ENCODE assay signal across 18 mouse cellular contexts in the genomic region with DNA sequence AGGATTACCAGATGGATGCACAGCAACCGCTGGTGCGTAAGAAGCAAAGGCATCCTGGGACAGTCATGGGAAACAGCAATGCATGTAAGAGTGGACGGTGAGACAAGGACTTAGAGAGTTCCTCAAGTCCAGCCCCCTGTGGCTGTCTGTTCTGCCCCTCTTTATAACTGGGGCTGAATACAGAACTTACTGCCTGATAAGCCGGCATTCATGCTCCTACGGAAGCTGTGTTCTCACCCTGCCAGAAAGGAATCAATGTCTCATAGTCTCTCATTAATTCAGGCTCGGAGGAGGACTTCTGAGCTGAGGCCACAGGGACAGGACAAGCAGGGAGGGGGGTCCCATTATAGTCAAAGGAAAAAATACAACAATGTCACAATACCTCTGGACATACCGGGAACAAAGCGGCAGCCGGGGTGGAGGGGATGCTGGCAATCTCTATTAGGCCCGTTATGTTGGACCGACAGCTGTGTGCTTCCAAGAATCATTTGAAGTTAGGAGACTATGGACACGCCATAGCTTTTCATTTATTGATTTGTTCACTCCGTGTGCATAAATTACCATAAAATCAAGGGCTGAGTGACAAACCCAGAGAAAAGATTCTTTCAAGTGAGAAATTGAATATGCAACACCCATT. TPM values are rescaled to one million over a fixed set of nuclear protein-coding genes. Genes with fewer than 3 reads are reported as not detected.
DNase-seq lines count a peak whose midpoint lies in the region; ATAC-seq lines count a peak whose summit lies in the region.
"Had no signal": no experiment of that assay in that cellular context is flagged by ENCODE, and none has a peak within 500 bp of the region (broad histone marks: within the 10 kb centered on the region; RNA-seq: fewer than 3 reads in every experiment).

No protein-coding gene starts in this region.

- peak overlapping the region; percentile 10 for H3K4me3 ChIP-seq in forebrain, embryonic 10.5 days
- no peak overlapping the region for H3K4me3 ChIP-seq in hindbrain, embryonic 12.5 days
- peak overlapping the region; percentile 2; the same call in 1 of the 2 replicates for H3K4me3 ChIP-seq in midbrain, embryonic 13.5 days (replicated peaks)
- H3K4me3 ChIP-seq: heart, embryonic 10.5 days; megakaryocyte, embryonic 14.5 days had no signal

- H3K27me3 ChIP-seq in forebrain, embryonic 10.5 days (ENCODE audit: poor library complexity, severe bottlenecking) = no peaks in the 10 kb centered on the region
- H3K27me3 ChIP-seq in hindbrain, embryonic 12.5 days = no peaks in the 10 kb centered on the region
- no peaks in the 10 kb centered on the region for H3K27me3 ChIP-seq in midbrain, embryonic 13.5 days
- H3K27me3 ChIP-seq: megakaryocyte, embryonic 14.5 days had no signal

- peaks cover 61% of the 10 kb centered on the region for H3K4me1 ChIP-seq in forebrain, embryonic 10.5 days
- H3K4me1 ChIP-seq in hindbrain, embryonic 12.5 days = peaks cover 40% of the 10 kb centered on the region
- peaks cover 73% of the 10 kb centered on the region for H3K4me1 ChIP-seq in midbrain, embryonic 13.5 days (replicated peaks)
- H3K4me1 ChIP-seq: heart, embryonic 10.5 days; megakaryocyte, embryonic 14.5 days had no signal

- 47% methylated on average over 13 of the region's 13 CpGs for WGBS in forebrain, embryonic 10.5 days
- WGBS in hindbrain, embryonic 12.5 days = 30% methylated on average over 13 of the region's 13 CpGs
- 10% methylated on average over 13 of the region's 13 CpGs for WGBS in midbrain, embryonic 13.5 days

- DNase-seq in embryo, embryonic 10 days (ENCODE audit: low spot score) = peak; percentile 68
- peak; percentile 69 for DNase-seq in forebrain, embryonic 10.5 days (ENCODE audit: extremely low spot score, low spot score)
- DNase-seq in cerebellum, adult 8-10 months = no peak
- no peak for DNase-seq in layer of hippocampus, adult 11-12 months (ENCODE audit: low spot score)
- no peak for DNase-seq in lung, postnatal 14 days
- DNase-seq: adrenal gland, postnatal 14 days; cerebellum, postnatal 10 days; kidney, adult 8-10 months; layer of hippocampus, adult 9-11 months; liver; lung, embryonic 14.5 days; thymus, adult 2 months had no signal

- no peaks in the 10 kb centered on the region; the same call in 1 of the 2 replicates for H3K36me3 ChIP-seq in forebrain, embryonic 10.5 days (replicated peaks)
- no peaks in the 10 kb centered on the region for H3K36me3 ChIP-seq in hindbrain, embryonic 12.5 days
- H3K36me3 ChIP-seq in midbrain, embryonic 13.5 days = no peaks in the 10 kb centered on the region
- H3K36me3 ChIP-seq: G1E; heart, embryonic 10.5 days had no signal

- H3K27ac ChIP-seq in forebrain, embryonic 10.5 days = peak overlapping the region; percentile 84
- peak overlapping the region; percentile 85 for H3K27ac ChIP-seq in hindbrain, embryonic 12.5 days
- H3K27ac ChIP-seq in midbrain, embryonic 13.5 days = peak overlapping the region; percentile 81
- H3K27ac ChIP-seq: heart, embryonic 10.5 days had no signal

- H3K9me3 ChIP-seq in forebrain, embryonic 10.5 days = no peaks in the 10 kb centered on the region
- no peaks in the 10 kb centered on the region for H3K9me3 ChIP-seq in hindbrain, embryonic 12.5 days (replicated peaks)
- no peaks in the 10 kb centered on the region for H3K9me3 ChIP-seq in midbrain, embryonic 13.5 days
- H3K9me3 ChIP-seq: heart, embryonic 10.5 days had no signal

- peak overlapping the region; percentile 35 for H3K9ac ChIP-seq in hindbrain, embryonic 12.5 days
- H3K9ac ChIP-seq in midbrain, embryonic 13.5 days (replicated peaks) = no peak overlapping the region
- H3K9ac ChIP-seq: lung, embryonic 14.5 days had no signal

- peak; percentile 93 for ATAC-seq in hindbrain, embryonic 12.5 days (ENCODE audit: low FRiP score)
- peak; percentile 95 for ATAC-seq in midbrain, embryonic 13.5 days
- ATAC-seq in frontal cortex, adult (ENCODE audit: low TSS enrichment) = no peak

- peak overlapping the region; percentile 43 for H3K4me2 ChIP-seq in hindbrain, embryonic 12.5 days (replicated peaks)
- H3K4me2 ChIP-seq in midbrain, embryonic 13.5 days (replicated peaks) = peak overlapping the region; percentile 37
- H3K4me2 ChIP-seq: lung, embryonic 14.5 days had no signal

RNA-seq across cellular contexts. Expression of gene Kcnk10, which starts 15.7 kb away (rescaled TPM):
- 15.8 and 18.6 TPM in 2 replicates for polyA plus RNA-seq in forebrain, embryonic 10.5 days (2016; fragmentation: Nextera tagmentation; extraction: Ambion mirVana)
- 32.1 and 35.1 TPM in 2 replicates for polyA plus RNA-seq in hindbrain, embryonic 12.5 days (2016; fragmentation: Nextera tagmentation; extraction: Ambion mirVana)
- polyA plus RNA-seq in midbrain, embryonic 13.5 days (2015; fragmentation: Nextera tagmentation; extraction: Ambion mirVana) = 51.8 and 53.9 TPM in 2 replicates
- polyA plus RNA-seq: G1E had no signal

Comparison
In these comparisons a context has a peak if more than half of its experiments do, and no peak if none do; other contexts are left out.
1. DNase-seq: peak in embryo, embryonic 10 days (single experiment) and forebrain, embryonic 10.5 days (single experiment); none in cerebellum, adult 8-10 months (single experiment), layer of hippocampus, adult 11-12 months (single experiment) and lung, postnatal 14 days (single experiment).
2. Peak in every context shown above with its lines, with median percentiles within 50 percentile points of each other: H3K27ac ChIP-seq.